Mouse (Mus musculus) forebrain, postnatal 0 days (tissue): Measurements from ENCODE around the gene Prex1. TPM values are rescaled to one million over a fixed set of nuclear protein-coding genes. Genes with fewer than 3 reads are reported as not detected.

Experiments
- ATAC-seq: fragments of 200-750 bp; cut with Nextera tagmentation; 2 replicates; pipeline ENCODE4 v1.8.0; 2017; ENCODE audit warnings: mild to moderate bottlenecking, moderate library complexity
- DNase-seq: peaks from one replicate; pipeline ENCODE4 v3.0.0-alpha.2; 2015
- H3K27ac ChIP-seq: fragments of 300-500 bp; sonication (generic); 2 replicates; pipeline ENCODE4 v1.5.1; 2014; ENCODE audit warnings: low read depth, mild to moderate bottlenecking, antibody characterized with exemption, low read length, moderate library complexity, mixed read lengths
- H3K27me3 ChIP-seq: fragments of 300-500 bp; sonication (generic); 2 replicates; pipeline ENCODE4 v1.6.1; 2014; ENCODE audit warnings: mild to moderate bottlenecking, low read length, mixed read lengths; ENCODE audit not compliant: insufficient read depth
- H3K36me3 ChIP-seq: fragments of 300-500 bp; sonication (generic); 2 replicates; pipeline ENCODE4 v1.6.1; 2014; ENCODE audit warnings: mild to moderate bottlenecking, moderate library complexity; ENCODE audit not compliant: insufficient read depth
- H3K4me1 ChIP-seq: fragments of 300-500 bp; sonication (generic); 2 replicates; pipeline ENCODE4 v1.6.1; 2014; ENCODE audit warnings: antibody characterized with exemption; ENCODE audit not compliant: insufficient read depth
- H3K4me2 ChIP-seq: fragments of 300-500 bp; sonication (generic); 2 replicates; pipeline ENCODE4 v1.6.1; 2014; ENCODE audit warnings: low read depth, mild to moderate bottlenecking, moderate library complexity
- H3K4me3 ChIP-seq: fragments of 300-500 bp; sonication (generic); 2 replicates; pipeline ENCODE4 v1.5.1; 2014; ENCODE audit warnings: low read depth, low read length, mixed read lengths
- H3K9ac ChIP-seq: fragments of 300-500 bp; sonication (generic); 2 replicates; pipeline ENCODE4 v1.6.1; 2014; ENCODE audit warnings: mild to moderate bottlenecking
- H3K9me3 ChIP-seq: fragments of 300-500 bp; sonication (generic); 2 replicates; pipeline ENCODE4 v1.6.1; 2016; ENCODE audit warnings: low read length
- CTCF ChIP-seq: sonication (generic); IDR thresholded peaks from 2 replicates; pipeline ENCODE4 v1.5.1; 2016; ENCODE audit warnings: antibody characterized with exemption, control low read depth, low read depth
- WGBS: fragments of 180-500 bp; shearing (Covaris S2); extraction: QIAGEN DNeasy Blood & Tissue Kit; methylation state at CpG from one replicate; pipeline ENCODE4 v1.1.7; 2014; 5-methylcytosine and 5-hydroxymethylcytosine counted together
- polyA plus RNA-seq: library from polyadenylated mRNA; unstranded; fragments of >200 nt; fragmentation: Nextera tagmentation; extraction: Ambion mirVana; gene quantifications from 2 replicates; pipeline ENCODE4 v1.2.1, GENCODE M21; 2015
- total RNA-seq: library from RNA; depleted of rRNA; stranded (reverse); fragments of >200 nt; gene quantifications from 2 replicates; pipeline ENCODE4 v1.2.3, GENCODE M21; 2014

Gene Prex1
- total and polyA plus RNA-seq, 2 experiments from 2014 or later = 17.5 to 31.3 TPM

GRCm38 (mm10) chr2:166726891-166727290, 13.3 kb upstream of the Prex1 start:
- no peak for TF ChIP-seq CTCF
- no peak overlapping the region for H3K4me2 ChIP-seq
- no peaks in the 10 kb centered on the region for H3K9me3 ChIP-seq
- no peaks in the 10 kb centered on the region for H3K27me3 ChIP-seq
- peak; percentile 47 for DNase-seq
- no peaks in the 10 kb centered on the region for H3K36me3 ChIP-seq
- H3K9ac ChIP-seq = no peak overlapping the region
- H3K4me3 ChIP-seq = no peak overlapping the region
- no peak overlapping the region for H3K27ac ChIP-seq
- 28% methylated on average over 6 of the region's 6 CpGs for WGBS
- no peak for ATAC-seq
- peaks cover 11% of the 10 kb centered on the region for H3K4me1 ChIP-seq

- Histone ChIP-seq H3K4me2 (no peak overlapping the region), H3K27me3 (no peaks in the 10 kb centered on the region), H3K36me3 (no peaks in the 10 kb centered on the region), H3K9me3 (no peaks in the 10 kb centered on the region), H3K4me1 (peaks cover 5% of the 10 kb centered on the region; the same call in 1 of the 2 replicates), H3K4me3 (no peak overlapping the region), H3K27ac (no peak overlapping the region), H3K9ac (no peak overlapping the region)
- DNase-seq (no peak), ATAC-seq (no peak)
- no peak for TF ChIP-seq CTCF
- WGBS = 55% methylated on average over 3 of the region's 3 CpGs
Observed at GRCm38 (mm10) chr2:166720416-166720815, 6.8 kb upstream of the Prex1 start.

DNA sequence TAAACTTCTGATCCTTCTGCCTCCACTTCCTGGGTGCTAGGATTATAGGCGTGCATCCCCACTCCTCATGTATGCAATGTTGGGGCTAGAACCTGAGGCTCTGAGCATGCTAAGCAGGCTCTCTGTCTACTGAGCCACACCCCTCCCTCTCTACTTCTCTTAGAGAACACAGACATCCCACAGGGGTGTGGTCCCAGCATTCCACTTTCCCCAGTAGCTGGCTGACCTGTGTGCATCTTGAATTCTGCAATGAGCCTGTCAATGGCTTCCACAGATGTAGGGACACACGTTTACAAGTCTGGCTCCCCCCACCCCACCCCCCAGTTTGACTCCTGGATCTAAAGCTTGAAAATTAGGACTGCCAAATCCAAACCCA, 6.3 kb upstream of the Prex1 start:
- 53% methylated on average over 2 of the region's 2 CpGs for WGBS

GRCm38 (mm10) chr2:166719301-166719929, 5.8 kb upstream of the Prex1 start:
- Histone ChIP-seq H3K9ac (no peak overlapping the region), H3K9me3 (no peaks in the 10 kb centered on the region), H3K36me3 (no peaks in the 10 kb centered on the region), H3K27me3 (no peaks in the 10 kb centered on the region), H3K4me2 (no peak overlapping the region), H3K4me1 (peaks cover 6% of the 10 kb centered on the region; the same call in 1 of the 2 replicates), H3K4me3 (no peak overlapping the region), H3K27ac (no peak overlapping the region)
- ATAC-seq = no peak
- 100% methylated on average over 1 of the region's 1 CpGs for WGBS
- DNase-seq = no peak
- no peak for TF ChIP-seq CTCF

More for the DNA sequence above, 6.3 kb upstream of the Prex1 start:
- Histone ChIP-seq H3K27me3 (no peaks in the 10 kb centered on the region), H3K4me3 (no peak overlapping the region), H3K27ac (no peak overlapping the region), H3K4me2 (no peak overlapping the region), H3K9me3 (no peaks in the 10 kb centered on the region), H3K4me1 (peaks cover 5% of the 10 kb centered on the region; the same call in 1 of the 2 replicates), H3K36me3 (no peaks in the 10 kb centered on the region), H3K9ac (no peak overlapping the region)
- TF ChIP-seq CTCF = no peak
- ATAC-seq (no peak), DNase-seq (no peak)

- 72% methylated on average over 7 of the region's 7 CpGs for WGBS
- no peak for TF ChIP-seq CTCF
- no peak overlapping the region for H3K27ac ChIP-seq
Observed at GRCm38 (mm10) chr2:166716067-166716466, 2.4 kb upstream of the Prex1 start.

GRCm38 (mm10) chr2:166714427-166714699, 731 bp upstream of the Prex1 start:
- Histone ChIP-seq H3K27ac (0 out of 2 replicates have a peak overlapping the region, but pooled peaks have one; percentile 50), H3K9me3 (no peaks in the 10 kb centered on the region), H3K27me3 (no peaks in the 10 kb centered on the region), H3K9ac (peak overlapping the region; percentile 68), H3K36me3 (no peaks in the 10 kb centered on the region), H3K4me3 (peak overlapping the region; percentile 71), H3K4me1 (peaks cover 11% of the 10 kb centered on the region), H3K4me2 (peak overlapping the region; percentile 86)
- no peak for DNase-seq
- no peak for TF ChIP-seq CTCF
- WGBS = 7% methylated on average over 11 of the region's 11 CpGs
- no peak for ATAC-seq

More at GRCm38 (mm10) chr2:166716067-166716466, 2.4 kb upstream of the Prex1 start:
- H3K36me3 ChIP-seq = no peaks in the 10 kb centered on the region
- peaks cover 16% of the 10 kb centered on the region for H3K4me1 ChIP-seq
- ATAC-seq = no peak
- no peak overlapping the region for H3K9ac ChIP-seq
- no peak overlapping the region for H3K4me2 ChIP-seq
- no peaks in the 10 kb centered on the region for H3K9me3 ChIP-seq
- H3K4me3 ChIP-seq = no peak overlapping the region
- H3K27me3 ChIP-seq = no peaks in the 10 kb centered on the region
- no peak for DNase-seq

DNA sequence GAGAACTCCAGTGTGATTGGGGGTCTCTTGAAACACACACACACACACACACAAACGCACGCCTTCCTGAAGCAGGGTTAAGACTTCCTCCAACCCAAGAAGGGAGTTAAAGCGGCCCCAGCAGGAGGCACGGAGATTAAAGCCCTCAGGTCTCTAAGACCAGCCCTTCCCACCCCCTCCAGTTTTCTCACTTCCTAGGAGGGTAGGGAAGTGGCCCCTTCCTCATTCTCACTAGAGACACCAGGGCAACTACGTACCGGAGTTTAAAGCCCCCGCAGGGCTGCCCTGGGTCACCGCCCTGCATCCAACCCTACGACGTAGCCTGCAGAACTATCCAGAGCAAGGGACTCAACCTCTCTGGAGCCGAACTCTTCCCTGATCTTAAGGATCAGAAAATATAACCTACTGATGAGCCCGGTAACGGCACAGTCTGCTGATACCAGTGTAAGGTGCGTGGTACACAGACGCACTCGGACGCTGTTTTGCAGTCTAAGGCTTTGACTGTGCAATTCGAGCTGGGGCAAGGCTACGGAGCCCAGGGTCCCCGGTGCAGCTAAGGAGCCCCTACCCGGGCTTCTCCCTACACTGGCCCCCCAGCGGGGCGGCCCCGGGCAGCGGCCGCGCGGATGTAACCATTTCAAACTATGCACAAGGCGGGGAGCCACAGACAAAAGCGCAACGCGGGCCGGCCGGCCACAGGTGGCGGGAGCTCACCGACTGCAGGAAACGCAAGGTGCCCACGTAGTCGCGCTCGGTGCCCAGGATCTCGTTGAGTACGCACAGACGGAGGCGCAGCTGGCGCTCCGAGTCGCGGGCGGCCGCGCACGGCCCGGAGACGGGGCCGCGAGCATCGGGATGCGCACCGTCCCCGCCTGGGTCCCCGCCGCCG, 587 bp downstream of the Prex1 start:
- under 1% methylated on average over 60 of the region's 64 CpGs for WGBS
- Histone ChIP-seq H3K4me3 (peak overlapping the region; percentile 71), H3K27ac (peak overlapping the region; percentile 78), H3K9me3 (no peaks in the 10 kb centered on the region), H3K36me3 (no peaks in the 10 kb centered on the region), H3K9ac (peak overlapping the region; percentile 68), H3K4me2 (peak overlapping the region; percentile 86), H3K27me3 (no peaks in the 10 kb centered on the region), H3K4me1 (peaks cover 11% of the 10 kb centered on the region)
- ATAC-seq (peak; percentile 25), DNase-seq (peak; percentile 43)
- TF ChIP-seq CTCF = no peak
